Mouse (Mus musculus) kidney, embryonic 16.5 days (tissue): ENCODE data around the gene Slc35e4. TPM values are rescaled to one million over a fixed set of nuclear protein-coding genes. Genes with fewer than 3 reads are reported as not detected.

Source experiments
- ATAC-seq: fragments of 200-750 bp; cut with Nextera tagmentation; 2 replicates; pipeline ENCODE4 v1.8.0; 2017; ENCODE audit warnings: moderate TSS enrichment; ENCODE audit not compliant: low FRiP score, low TSS enrichment
- H3K27ac ChIP-seq: fragments of 300-500 bp; sonication (generic); 2 replicates; pipeline ENCODE4 v1.5.1; 2014; ENCODE audit warnings: low read length
- H3K27me3 ChIP-seq: fragments of 300-500 bp; sonication (generic); 2 replicates; pipeline ENCODE4 v1.6.1; 2014; ENCODE audit warnings: low read length, control low read depth, mixed read lengths; ENCODE audit not compliant: insufficient read depth
- H3K36me3 ChIP-seq: fragments of 300-500 bp; sonication (generic); 2 replicates; pipeline ENCODE4 v1.6.1; 2014; ENCODE audit warnings: low read length, control low read depth, mixed read lengths; ENCODE audit not compliant: insufficient read depth
- H3K4me1 ChIP-seq: fragments of 300-500 bp; sonication (generic); 2 replicates; pipeline ENCODE4 v1.6.1; 2014; ENCODE audit warnings: low read length, control low read depth, mixed read lengths; ENCODE audit not compliant: insufficient read depth
- H3K4me2 ChIP-seq: fragments of 300-500 bp; sonication (generic); replicated peaks from 2 replicates; pipeline ENCODE4 v1.6.1; 2014; ENCODE audit warnings: low read depth, low read length
- H3K4me3 ChIP-seq: fragments of 300-500 bp; sonication (generic); 2 replicates; pipeline ENCODE4 v1.5.1; 2014; ENCODE audit warnings: mild to moderate bottlenecking, low read length
- H3K9ac ChIP-seq: fragments of 300-500 bp; sonication (generic); replicated peaks from 2 replicates; pipeline ENCODE4 v1.6.1; 2014; ENCODE audit warnings: low read length
- H3K9me3 ChIP-seq: fragments of 300-500 bp; sonication (generic); 2 replicates; pipeline ENCODE4 v1.6.1; 2016; ENCODE audit warnings: low read length, control low read depth
- WGBS: fragments of 180-500 bp; shearing (Covaris S2); extraction: QIAGEN DNeasy Blood & Tissue Kit; methylation state at CpG from one replicate; pipeline ENCODE4 v1.1.7; 2014; 5-methylcytosine and 5-hydroxymethylcytosine counted together
- polyA plus RNA-seq: library from polyadenylated mRNA; unstranded; fragments of >200 nt; fragmentation: Nextera tagmentation; extraction: Ambion mirVana; gene quantifications from 2 replicates; pipeline ENCODE4 v1.2.1, GENCODE M21; 2015

Slc35e4 gene
- polyA plus RNA-seq, 1 experiment from 2014 or later = 6.1 TPM

DNA sequence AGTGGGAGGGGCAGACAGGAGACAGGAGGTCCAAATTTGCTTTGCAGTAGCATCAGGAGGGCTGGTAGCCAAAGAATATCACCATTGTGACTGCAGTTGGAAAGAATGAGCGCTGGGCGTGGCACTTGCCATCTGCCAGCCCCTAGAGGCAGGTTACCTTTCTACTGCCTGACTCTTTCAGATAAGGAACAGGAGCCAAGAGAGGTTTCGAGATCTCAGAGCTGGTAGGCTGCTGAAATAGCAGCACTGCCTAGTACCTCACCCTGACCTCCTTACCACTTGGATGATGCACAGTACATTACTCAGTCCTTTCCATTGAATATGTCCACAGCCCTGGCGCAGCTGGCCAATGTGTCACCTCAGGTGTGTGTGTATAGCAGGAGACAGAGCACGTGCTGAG lies 27.1 kb downstream of the Slc35e4 start:
- Histone ChIP-seq H3K4me2 (no peak overlapping the region), H3K4me3 (no peak overlapping the region), H3K36me3 (no peaks in the 10 kb centered on the region), H3K27me3 (no peaks in the 10 kb centered on the region), H3K27ac (no peak overlapping the region), H3K9me3 (no peaks in the 10 kb centered on the region), H3K4me1 (0 out of 2 replicates have a peak, but pooled peaks cover 6% of the 10 kb centered on the region), H3K9ac (no peak overlapping the region)
- ATAC-seq = no peak
- WGBS = 73% methylated on average over 5 of the region's 5 CpGs

DNA sequence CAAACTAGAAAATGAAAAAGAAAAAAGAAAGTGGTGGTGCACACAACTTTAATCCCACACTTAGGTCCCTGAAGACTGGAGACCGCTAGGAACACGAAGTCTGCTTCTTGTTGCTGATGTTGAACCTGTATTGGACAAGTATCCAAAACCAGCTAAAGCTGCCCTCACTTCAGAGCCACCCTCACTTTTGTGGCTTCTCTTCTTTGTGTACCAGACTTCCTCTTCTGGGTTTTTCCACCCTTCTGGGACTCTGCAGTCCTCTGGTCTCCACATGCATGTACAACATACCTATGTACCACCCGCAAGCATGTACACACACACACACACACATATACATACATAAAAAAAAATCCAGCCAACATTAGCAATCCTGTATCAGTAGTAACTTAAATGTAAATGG lies 30.8 kb downstream of the Slc35e4 start:
- H3K9ac ChIP-seq = no peak overlapping the region
- no peak overlapping the region for H3K4me2 ChIP-seq
- WGBS = 82% methylated on average over 3 of the region's 3 CpGs
- no peak overlapping the region for H3K27ac ChIP-seq
- 0 out of 2 replicates have a peak, but pooled peaks cover 6% of the 10 kb centered on the region for H3K4me1 ChIP-seq
- H3K9me3 ChIP-seq = no peaks in the 10 kb centered on the region
- ATAC-seq = no peak
- no peaks in the 10 kb centered on the region for H3K27me3 ChIP-seq
- no peaks in the 10 kb centered on the region for H3K36me3 ChIP-seq
- no peak overlapping the region for H3K4me3 ChIP-seq

DNA sequence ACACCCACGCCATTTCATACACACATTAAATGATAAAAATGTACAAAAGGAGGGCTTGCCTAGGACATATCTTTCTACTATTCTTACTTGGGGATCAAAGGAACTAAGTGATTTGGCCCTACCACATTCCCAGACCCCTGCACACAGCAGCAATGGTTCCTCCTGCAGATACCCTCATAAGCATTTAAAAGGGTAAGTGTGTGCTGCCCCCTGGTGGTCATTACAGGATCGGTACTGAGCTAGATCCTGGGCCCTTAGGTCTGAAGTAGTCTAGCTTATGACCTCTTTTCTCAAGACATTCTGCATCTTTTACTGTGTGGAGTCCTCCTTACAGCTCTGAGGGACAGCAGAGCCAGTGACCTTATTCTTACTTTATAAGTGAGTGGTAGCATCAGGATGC lies 34.6 kb downstream of the Slc35e4 start:
- H3K4me1 ChIP-seq = 0 out of 2 replicates have a peak, but pooled peaks cover under 1% of the 10 kb centered on the region
- H3K4me3 ChIP-seq = no peak overlapping the region
- H3K27me3 ChIP-seq = no peaks in the 10 kb centered on the region
- H3K27ac ChIP-seq = no peak overlapping the region
- WGBS = 35% methylated on average over 2 of the region's 2 CpGs
- H3K9ac ChIP-seq = no peak overlapping the region
- ATAC-seq = peak; percentile 57; the same call in 1 of the 2 replicates
- H3K36me3 ChIP-seq = no peaks in the 10 kb centered on the region
- no peak overlapping the region for H3K4me2 ChIP-seq
- H3K9me3 ChIP-seq = no peaks in the 10 kb centered on the region

DNA sequence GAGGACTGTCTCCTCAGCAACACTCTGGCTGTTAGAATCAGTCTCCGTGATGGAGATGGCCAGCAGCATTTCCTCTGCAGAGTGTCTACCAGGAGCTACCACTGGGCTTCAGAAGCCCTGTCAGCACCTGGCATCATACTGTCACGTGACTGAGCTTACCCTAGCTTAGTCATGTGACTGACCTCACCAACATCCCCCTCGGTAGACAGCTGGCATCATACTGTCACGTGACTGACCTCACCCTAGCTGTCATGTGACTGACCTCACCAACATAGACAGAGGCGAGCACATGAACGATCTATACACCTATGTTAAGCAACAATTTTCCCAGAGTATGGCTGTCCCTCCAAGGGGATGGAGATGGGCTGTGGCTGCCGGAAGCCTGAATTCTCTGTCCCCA lies 35.8 kb downstream of the Slc35e4 start:
- Histone ChIP-seq H3K4me1 (no peaks in the 10 kb centered on the region), H3K36me3 (no peaks in the 10 kb centered on the region), H3K27ac (no peak overlapping the region), H3K27me3 (no peaks in the 10 kb centered on the region), H3K4me2 (no peak overlapping the region), H3K9ac (no peak overlapping the region), H3K4me3 (no peak overlapping the region), H3K9me3 (no peaks in the 10 kb centered on the region)
- WGBS = 69% methylated on average over 7 of the region's 7 CpGs
- ATAC-seq = no peak

DNA sequence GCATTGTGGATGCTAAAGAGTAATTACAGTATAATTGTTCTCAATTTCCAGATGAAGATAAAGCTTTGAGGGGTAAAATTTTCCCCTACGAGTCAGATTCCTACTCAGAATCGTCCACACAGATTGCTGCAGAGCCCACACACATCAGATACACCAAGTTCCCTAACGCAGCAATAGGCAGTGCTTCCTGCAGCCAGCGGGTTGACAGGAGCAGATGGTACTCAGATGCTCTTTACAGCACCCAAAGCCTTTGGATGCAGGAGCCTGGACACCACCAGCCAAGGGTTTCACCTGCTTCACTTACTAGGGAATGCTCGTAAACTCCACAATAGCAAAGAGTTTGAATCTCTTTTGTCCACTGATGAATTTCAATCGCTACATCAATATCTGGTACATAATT lies 38.0 kb downstream of the Slc35e4 start:
- no peak overlapping the region for H3K27ac ChIP-seq
- no peaks in the 10 kb centered on the region for H3K4me1 ChIP-seq
- H3K27me3 ChIP-seq = no peaks in the 10 kb centered on the region
- no peak overlapping the region for H3K9ac ChIP-seq
- H3K36me3 ChIP-seq = no peaks in the 10 kb centered on the region
- WGBS = 78% methylated on average over 6 of the region's 6 CpGs
- H3K9me3 ChIP-seq = no peaks in the 10 kb centered on the region
- H3K4me2 ChIP-seq = no peak overlapping the region
- no peak overlapping the region for H3K4me3 ChIP-seq
- ATAC-seq = no peak

DNA sequence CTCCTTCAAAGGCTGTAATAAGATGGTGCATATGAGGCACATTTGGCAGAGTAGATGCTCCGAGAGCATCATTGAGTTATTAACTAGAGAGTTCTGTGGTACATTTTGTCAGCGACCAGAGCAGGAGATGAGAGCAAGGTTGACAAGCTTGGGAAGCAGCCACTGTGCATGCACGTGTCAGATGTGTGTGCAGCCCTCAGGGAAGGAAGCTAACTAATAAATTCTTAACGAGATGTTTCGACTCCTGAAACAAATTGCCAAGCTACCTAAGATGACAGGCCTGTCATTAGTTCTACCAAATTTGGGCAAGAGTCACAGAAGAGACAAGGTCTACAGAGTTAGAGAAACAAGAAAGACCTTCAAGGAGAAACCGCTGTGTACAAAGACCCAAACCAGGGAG lies 50.1 kb downstream of the Slc35e4 start:
- Histone ChIP-seq H3K4me1 (peaks cover 9% of the 10 kb centered on the region; the same call in 1 of the 2 replicates), H3K4me2 (peak overlapping the region; percentile 96), H3K27ac (no peak overlapping the region), H3K27me3 (peaks cover 12% of the 10 kb centered on the region), H3K36me3 (no peaks in the 10 kb centered on the region), H3K9ac (peak overlapping the region; percentile 53; the same call in 1 of the 2 replicates), H3K9me3 (no peaks in the 10 kb centered on the region), H3K4me3 (peak overlapping the region; percentile 54)
- WGBS = 28% methylated on average over 6 of the region's 6 CpGs
- ATAC-seq = no peak

DNA sequence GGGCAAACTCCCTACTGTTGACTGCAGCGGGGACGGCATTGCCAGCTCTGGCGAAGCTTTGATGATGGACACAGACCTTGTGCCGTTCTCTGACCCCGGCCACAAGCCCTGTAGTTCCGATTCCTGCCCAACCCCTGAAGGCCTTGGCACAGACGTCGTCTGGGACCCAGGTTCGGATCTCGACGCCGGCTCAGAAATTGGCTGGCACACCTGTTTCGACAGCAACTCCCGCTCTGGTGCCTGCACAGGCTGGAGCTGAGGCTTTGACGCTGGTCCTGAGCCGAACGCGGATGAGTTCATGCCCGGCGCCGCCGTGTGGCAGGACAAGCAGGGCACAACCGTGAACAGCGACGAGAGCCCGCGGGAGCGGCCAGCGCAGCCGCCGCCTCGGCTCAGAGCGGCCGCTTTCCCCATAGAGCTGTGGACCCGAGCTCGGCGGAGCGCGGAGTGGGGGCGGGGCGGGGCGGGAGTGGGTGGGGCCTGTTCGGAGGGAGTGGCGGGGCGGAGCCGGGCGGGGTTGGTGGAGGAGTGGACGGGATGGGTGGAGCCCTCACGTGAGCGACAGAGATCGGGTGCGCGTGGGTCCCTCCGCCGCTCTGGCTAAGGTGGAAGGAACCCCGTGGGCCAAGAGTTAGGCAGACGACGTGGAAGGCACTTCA lies 50.9 kb downstream of the Slc35e4 start, which contains the start of gene Osbp2:
Osbp2 (minus strand) TSS at position 450 of the 659 bp plus-strand sequence.
- Histone ChIP-seq H3K27me3 (peaks cover 12% of the 10 kb centered on the region), H3K4me1 (peaks cover 9% of the 10 kb centered on the region; the same call in 1 of the 2 replicates), H3K27ac (no peak within 1 kb of the TSS), H3K4me3 (peak within 1 kb of the TSS; percentile 54), H3K9me3 (no peaks in the 10 kb centered on the region), H3K4me2 (peak within 1 kb of the TSS; percentile 96), H3K36me3 (no peaks in the 10 kb centered on the region), H3K9ac (peak within 1 kb of the TSS; percentile 53)
- WGBS = 3% methylated on average over 58 of the region's 58 CpGs
- peak; percentile 96 for ATAC-seq

DNA sequence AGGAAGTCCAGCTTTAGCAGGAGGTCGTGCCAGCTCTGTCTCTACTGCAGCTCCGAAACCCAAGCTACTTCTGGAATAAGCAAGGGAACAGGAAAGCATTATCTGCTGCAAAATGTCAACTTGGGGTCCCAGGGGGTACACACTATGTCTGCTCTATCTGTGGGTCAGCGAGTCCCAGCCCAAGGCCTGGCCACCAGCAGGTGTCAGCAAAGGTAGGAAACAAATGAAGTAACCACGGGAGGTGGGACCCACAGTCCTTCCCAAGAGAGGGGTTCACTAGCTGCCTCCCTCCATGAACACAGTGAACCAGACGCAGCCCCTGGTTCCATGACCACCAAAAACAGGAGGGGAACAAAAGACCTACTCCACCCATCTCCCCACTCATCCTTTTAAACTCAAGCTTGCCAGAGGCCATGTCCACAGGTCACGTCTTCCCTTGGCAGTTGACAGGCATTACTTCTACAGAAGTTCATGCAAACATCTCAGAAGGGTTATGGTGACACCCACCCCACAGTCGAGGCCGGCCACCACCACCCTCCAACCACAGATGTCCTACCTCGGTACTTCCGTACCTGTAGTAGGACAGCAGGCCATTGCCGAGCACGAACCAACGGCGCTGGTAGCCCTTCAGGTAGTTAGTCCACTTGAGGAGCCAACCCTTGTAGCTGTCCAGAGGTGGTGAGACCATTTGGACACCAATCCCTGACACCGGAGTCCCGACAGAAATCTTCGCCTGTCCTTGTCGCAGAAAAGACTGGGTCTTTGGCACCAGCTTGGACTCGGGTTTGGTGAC lies 51.6 kb downstream of the Slc35e4 start:
- no peaks in the 10 kb centered on the region for H3K36me3 ChIP-seq
- peaks cover 12% of the 10 kb centered on the region for H3K27me3 ChIP-seq
- peak overlapping the region; percentile 54 for H3K4me3 ChIP-seq
- peak overlapping the region; percentile 96 for H3K4me2 ChIP-seq
- H3K9ac ChIP-seq = peak overlapping the region; percentile 53
- H3K9me3 ChIP-seq = no peaks in the 10 kb centered on the region
- no peak overlapping the region for H3K27ac ChIP-seq
- H3K4me1 ChIP-seq = peaks cover 9% of the 10 kb centered on the region; the same call in 1 of the 2 replicates
- WGBS = 75% methylated on average over 19 of the region's 19 CpGs
- ATAC-seq = peak; percentile 9; the same call in 1 of the 2 replicates

DNA sequence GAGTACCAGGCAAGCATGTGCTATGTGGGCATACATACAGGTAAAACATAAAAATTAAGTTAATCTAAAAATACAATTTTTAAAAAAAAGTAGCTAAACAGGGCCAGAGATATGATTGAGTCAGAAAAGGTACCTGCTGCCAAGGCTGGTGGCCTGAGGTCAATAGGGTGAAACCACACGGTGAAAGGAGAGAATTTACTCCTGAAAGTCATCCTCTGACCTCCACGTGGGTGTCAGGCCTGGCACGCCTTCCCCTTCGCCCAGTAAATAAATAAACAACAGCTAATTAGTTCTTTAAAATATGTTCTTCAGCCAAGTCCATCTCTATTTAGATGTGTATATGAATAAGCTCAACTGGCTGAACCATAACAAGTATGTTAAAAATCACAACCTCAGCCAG lies 54.1 kb downstream of the Slc35e4 start:
- peaks cover 12% of the 10 kb centered on the region for H3K27me3 ChIP-seq
- ATAC-seq = no peak

DNA sequence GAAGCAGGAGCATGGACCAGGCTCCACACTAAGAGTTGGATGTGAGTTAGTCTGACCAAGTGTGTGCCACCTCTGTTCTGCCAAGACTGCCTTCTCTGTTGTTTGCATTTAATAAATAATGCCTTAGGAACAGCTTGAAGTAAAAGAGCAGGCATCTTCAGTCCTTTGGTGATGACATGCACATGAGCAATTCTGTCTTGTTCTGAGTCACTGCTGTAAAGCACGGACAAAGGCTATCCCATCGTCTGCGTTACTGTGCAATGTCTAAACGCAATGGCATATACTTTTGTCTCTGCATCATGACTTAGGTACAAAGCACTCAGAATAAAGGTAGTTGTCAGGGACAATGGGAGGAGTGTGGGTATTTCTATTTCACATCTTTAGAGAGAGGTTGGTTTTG lies 54.7 kb downstream of the Slc35e4 start:
- Histone ChIP-seq H3K9me3 (no peaks in the 10 kb centered on the region), H3K27ac (no peak overlapping the region), H3K27me3 (peaks cover 12% of the 10 kb centered on the region; the same call in 1 of the 2 replicates), H3K36me3 (no peaks in the 10 kb centered on the region), H3K4me3 (no peak overlapping the region), H3K9ac (no peak overlapping the region), H3K4me2 (no peak overlapping the region), H3K4me1 (peaks cover 9% of the 10 kb centered on the region; the same call in 1 of the 2 replicates)
- no peak for ATAC-seq
- 94% methylated on average over 4 of the region's 4 CpGs for WGBS

More for the DNA sequence above, 54.1 kb downstream of the Slc35e4 start:
- H3K9ac ChIP-seq = no peak overlapping the region
- no peaks in the 10 kb centered on the region for H3K9me3 ChIP-seq
- H3K4me2 ChIP-seq = no peak overlapping the region
- H3K4me3 ChIP-seq = no peak overlapping the region
- H3K4me1 ChIP-seq = peaks cover 9% of the 10 kb centered on the region; the same call in 1 of the 2 replicates
- H3K36me3 ChIP-seq = no peaks in the 10 kb centered on the region
- no peak overlapping the region for H3K27ac ChIP-seq
- 66% methylated on average over 4 of the region's 4 CpGs for WGBS
